Mouse (Mus musculus) gastrocnemius, postnatal 10 days (tissue): Measurements from ENCODE around the gene Rasgrp3. TPM values are rescaled to one million over a fixed set of nuclear protein-coding genes. Genes with fewer than 3 reads are reported as not detected.
A peak's percentile ranks its signal among the peaks of the same experiment; 100 is the strongest.

Source experiments
- DNase-seq: peaks from one replicate; pipeline ENCODE4 v3.0.0; 2021; ENCODE audit warnings: mixed read lengths
- total RNA-seq, 2 experiments: library from RNA; stranded (reverse); gene quantifications; 2 replicates each; pipeline ENCODE4 v1.2.3; 2021

Gene Rasgrp3
- total RNA-seq, 2 experiments from 2014 or later, result 38.2 to 39.7 TPM

- no peak for DNase-seq
These were observed 67.3 kb downstream of the Rasgrp3 start for GRCm38 (mm10) chr17:75503031-75503430.

DNA sequence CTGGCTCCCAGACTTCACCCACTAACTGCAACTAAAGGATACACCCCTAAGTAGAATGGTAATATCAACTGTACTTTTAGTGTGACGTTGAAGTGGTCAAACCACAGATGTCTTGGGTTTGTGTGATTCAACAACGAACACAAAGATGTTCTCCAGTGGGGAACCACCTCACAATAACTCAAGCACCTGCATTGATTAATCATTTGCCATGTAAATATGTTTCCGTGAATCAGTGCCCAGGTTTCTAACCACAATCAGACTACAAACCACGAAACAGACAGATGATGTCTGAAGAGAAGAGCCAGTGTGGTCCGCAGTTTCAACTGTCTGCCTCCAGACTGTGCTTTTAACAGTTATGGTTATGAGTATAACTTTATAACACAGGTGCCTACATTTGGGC is 69.4 kb downstream of the Rasgrp3 start:
- no peak for DNase-seq

DNA sequence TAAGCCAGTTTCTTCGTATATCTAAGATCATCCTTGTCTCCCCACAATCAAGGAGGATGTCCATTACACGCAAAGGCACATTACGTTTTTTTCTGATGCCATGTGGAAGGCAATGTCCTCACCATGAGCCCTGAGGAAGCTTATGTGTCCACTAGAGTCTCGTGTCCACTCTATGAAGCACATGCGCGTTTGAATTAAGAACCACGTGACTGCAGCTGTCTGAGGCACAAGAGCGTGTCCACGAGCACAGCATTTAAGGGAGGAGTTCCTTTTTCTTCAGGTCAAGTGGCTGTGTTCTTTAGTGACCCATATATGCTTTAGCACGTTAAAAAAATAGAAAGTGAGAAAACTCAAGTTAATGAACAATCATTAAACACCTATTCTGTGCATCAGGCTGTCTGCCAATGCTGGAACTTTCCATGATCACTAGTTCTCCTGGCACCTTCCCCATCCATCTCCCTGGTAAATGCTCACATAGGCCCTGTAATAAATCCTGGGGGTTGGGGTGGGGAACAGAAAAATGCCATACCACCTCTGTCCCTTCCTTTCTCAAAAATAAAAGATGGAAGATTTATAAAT is 70.5 kb downstream of the Rasgrp3 start:
- no peak for DNase-seq

DNA sequence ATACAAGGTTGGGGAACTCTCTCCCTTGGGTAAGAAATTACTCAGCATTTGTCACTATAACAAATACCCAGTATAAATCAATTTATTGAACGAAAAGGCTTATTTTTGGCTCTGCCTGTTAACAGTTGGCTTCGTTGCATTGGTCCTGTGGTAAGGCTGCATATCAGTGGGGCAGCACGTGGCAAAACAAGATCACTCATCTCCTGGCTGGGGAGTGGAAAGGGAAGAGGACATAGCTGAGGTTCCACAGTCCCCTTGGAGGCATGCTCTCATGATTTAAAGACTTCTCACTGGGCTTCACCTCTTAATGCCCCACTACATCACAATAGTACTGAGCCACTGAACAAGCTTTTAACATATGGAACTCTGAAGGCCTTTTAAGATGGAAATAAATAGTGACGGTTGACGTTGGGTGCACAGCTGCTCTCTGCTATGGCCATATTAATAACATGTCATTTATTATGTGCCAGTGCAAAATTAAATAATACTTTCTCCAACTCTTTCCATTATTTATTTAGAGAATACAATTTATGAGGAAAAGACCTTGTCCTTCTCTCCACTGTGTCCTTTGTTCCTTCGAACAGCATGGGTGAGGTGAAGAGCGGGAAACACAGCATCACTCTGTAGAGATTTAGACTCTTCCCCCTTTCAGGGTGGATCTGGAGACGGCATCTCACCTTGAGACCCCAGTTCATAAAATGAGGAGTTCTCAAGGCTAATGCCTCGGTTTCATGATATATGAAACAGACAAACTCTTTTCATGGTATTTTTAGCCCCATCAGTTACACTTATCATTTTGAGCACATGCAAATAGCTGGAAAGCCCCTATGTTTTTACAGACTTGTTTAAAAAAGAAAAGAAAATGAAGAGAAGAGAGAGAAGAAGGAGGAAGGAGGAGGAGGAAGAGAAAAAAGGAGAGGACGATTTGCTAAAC is 71.3 kb downstream of the Rasgrp3 start:
- DNase-seq, result no peak

DNA sequence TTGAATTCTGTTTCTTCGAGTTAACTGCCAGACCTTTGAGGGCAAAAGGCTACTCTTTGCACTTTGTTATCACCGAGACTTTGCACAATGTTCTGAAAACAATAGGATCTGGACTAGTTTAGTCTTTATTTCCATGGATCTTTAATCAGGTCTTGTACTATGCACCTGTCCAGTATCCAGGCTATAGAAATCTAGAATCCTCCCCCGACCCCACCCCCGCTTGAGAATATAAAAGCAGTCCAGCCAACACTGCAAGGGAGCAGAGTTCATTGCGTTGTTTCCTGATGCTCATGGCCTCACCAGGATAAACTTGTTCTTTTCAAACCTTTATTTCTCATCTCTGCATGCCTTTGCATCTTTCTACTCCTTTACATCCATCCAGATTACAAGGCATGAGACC is 73.6 kb downstream of the Rasgrp3 start:
- no peak for DNase-seq

DNA sequence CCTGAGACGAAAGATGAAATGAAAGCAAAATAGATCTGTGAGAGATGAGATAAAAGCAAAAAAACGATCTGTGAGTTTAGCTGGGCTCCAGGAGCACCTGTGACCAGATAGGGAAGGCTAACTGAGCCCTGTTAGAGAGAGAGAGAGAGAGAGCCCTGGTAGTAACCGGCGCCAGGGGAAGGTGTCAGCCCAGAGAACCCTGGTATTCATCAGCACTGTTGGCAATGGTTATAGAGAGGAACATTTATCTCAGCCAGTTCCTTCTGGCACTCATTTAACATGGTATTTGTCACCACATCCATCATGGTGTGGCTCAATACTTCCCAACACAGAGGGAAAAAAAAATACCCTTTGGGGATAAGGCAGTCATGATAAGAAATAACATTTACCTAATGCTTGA is 80.9 kb downstream of the Rasgrp3 start:
- no peak for DNase-seq

DNA sequence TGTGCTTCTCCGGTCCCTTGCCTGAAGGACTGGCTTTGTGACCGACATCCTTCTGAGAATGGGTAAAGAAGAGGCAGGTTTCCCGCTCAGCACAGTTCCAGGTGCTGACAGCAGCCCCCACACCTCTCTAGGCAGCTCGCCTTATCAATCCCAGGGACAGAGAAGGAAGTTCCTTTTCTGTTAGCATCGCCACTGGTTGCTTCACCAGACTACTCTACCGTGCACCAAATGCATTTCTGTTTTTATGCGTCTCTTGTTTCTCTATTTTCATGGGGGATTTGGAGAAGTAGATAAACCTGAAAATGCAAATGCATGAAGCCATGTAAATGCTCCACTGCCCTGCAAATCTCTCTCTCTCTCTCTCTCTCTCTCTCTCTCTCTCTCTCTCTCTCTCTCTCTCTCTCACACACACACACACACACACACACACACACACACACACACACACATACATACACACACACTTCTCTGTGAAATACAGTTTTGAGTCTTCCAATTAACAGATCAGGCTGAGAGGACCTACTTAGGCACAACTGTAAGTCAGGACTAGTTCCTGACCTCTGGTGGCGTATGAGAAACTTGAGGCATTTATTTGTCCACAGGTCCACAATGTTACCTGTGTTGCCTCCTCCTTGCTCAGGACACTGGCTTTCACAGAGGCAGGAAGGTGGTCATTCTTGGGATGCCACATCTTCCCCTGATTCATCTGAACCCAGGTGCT is 82.6 kb downstream of the Rasgrp3 start:
- DNase-seq, result no peak

- no peak for DNase-seq
These were observed 83.7 kb downstream of the Rasgrp3 start for GRCm38 (mm10) chr17:75519239-75519900.

DNA sequence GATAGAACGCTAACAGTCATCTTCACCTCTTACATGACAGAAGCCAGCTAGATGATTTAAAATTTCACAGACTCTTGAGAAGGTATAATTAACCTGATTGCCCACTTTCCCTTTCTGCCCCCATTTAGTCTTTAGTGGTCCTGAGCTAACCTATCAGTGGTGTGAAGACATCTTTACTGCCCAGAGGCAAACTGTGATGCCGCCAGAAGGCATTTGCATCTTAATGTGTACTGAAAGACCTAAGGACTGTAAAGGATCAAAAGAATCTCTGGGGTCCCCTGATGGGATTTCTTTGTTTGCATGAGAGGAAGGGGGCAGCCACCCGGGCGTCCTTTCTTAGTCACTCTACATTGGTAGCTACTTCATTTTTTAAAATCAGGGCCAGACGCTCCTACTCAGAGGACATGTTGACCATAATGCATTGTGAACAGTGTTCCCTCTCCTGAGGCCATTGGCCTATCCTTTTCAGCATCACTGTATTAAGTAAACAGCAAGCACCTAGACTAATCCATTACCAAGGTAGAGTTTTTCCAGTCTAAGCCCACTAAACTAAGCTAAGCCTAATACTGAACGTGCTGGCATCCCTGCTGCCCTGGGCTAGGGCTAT is 85.6 kb downstream of the Rasgrp3 start:
- no peak for DNase-seq

GRCm38 (mm10) chr17:75522347-75523065 is 86.8 kb downstream of the Rasgrp3 start:
- DNase-seq, result no peak

DNA sequence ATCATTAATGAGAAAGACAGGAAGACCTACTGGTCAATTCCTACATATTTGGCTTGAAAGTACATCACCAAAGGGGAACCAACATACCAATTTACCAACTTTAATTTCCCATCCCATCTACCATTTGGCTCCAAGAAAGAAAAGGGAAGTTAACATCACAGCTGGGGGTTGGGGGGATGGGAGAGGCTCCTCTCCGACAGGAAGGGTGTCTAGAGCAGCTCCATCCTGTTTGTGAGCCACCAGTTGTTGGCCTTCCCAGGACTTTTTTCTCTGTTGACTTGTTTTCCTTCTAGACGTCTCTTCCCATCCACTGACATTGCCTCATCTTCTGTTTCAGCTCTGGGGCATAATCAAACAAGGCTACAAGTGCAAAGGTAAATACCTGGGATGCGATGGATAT is 88.1 kb downstream of the Rasgrp3 start:
- no peak for DNase-seq

DNA sequence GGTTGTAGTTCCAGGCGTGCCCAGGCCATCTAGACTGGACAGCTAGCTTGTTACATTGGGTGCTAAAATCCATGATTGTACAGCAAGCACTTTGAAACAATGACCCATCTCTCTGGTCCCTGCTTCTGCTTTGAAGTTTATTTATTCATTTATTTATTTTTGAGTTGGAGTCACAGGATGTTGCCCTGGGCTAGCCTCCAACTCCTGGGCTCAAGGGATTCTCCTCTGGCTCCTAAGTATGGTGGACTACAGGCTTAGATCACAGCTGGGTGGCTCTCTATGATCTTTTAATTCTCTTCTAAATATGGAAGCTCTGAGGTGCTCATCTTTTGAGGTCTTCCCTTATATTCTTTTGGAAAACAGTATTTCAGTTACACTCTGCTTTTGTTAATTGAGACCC is 90.7 kb downstream of the Rasgrp3 start:
- DNase-seq, result no peak

- DNase-seq, result no peak
These were observed 93.7 kb downstream of the Rasgrp3 start for GRCm38 (mm10) chr17:75529222-75529935.

GRCm38 (mm10) chr17:75532469-75532986 is 96.8 kb downstream of the Rasgrp3 start:
- no peak for DNase-seq

DNA sequence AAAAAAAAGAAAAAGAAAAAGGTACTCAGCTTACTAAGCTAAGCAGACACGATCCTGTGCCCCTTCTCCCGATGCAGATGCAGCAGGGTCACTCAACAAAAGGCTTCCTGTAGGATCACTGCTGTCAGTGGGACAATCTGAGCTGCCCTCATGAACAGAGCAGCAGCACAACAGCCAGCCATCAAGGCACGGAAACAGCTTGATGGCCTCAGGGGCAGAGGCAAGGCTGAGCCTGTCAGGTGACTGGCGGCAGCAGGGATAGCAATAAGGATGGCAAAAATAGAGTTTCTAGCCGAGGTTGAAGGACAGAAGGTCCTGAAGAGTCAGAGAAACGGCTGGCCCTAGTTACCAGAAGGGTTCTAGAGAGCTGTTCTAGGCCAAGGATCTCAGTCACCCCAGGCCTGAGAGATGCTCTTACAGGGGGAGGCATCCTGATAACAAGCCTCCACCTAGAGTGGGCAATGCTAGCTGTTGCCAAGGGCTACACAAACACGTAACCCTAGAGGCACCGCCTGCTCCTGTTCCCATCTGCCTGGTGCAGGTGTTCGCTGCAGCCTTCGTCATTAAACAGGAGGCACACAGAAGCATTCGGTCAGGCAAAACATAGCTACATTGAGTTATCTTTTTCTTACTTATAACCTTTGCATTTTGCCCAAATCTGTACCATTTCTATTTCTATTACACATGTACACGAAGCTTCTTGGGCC is 98.8 kb downstream of the Rasgrp3 start:
- DNase-seq, result no peak

- DNase-seq, result no peak
These were observed 99.9 kb downstream of the Rasgrp3 start for GRCm38 (mm10) chr17:75535612-75536011.

DNA sequence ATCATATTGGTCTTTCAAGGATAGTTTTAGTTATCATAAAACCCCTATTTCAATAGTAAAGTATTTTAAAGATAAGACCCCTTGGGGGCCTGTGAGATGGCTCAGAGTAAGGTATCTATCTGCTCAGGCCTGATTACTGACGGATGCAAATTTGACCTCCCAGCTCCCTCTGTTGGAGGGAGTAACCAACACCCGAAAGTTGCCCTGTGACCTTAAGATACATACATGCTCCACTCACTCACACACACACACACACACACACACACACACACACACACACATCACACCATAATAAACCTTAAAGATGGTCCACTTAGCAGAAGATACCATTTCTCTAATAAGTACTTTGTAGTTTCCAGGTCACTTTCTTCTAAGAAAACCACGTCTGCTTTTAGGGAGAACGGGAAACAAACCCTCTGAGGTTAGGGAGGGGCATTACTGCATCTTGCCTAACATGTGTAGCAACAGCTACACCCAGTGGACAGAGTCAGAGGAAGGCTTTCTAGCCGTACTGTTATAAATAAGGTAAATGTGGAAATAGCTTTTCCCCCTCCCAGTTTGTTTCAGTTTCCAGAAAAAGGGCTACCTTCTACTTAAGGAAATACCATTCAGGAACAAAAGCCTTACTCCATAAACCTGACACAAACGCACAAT is 100.8 kb downstream of the Rasgrp3 start:
- peak; percentile 28 for DNase-seq

DNA sequence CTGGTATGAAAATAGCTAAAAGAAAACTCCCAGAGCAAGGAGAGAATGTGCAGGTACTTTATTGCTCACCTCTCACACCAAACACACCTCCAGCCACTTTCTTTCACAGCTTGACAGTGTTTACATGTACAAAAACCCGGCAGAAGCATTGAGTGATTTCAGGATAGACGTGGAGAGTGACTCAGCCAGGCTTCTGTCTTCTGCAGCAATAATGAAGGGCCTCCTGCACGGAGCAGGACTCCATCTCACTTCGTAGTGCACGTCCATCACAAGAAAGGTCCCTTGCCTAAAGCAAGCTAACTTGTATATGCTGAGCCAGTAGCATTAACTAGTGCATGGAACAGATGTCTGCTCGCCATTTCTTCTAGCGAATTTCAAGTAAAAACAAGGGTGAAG is 101.4 kb downstream of the Rasgrp3 start:
- DNase-seq, result no peak

DNA sequence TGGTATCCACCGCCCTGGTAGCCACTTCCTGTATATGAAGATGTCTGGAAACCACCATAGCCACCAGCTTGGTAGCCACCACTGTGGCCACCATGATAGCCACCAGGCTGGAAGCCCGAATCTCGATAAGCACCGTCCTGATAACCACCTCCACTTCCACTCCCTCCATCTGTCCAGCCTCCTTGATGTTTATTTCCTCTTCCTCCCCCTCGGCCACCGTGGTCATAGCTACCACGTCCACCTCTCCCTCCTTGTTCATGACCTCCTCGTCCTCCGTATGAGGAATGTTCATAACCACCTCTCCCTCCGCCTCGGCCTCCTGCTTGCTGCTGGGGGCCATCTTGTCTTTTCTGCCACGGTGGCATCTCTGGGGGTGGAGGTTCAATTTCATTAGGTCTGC is 102.7 kb downstream of the Rasgrp3 start:
- no peak for DNase-seq
